ENCODE assay signal across 17 mouse cellular contexts in genomic region chr5:44696548-44696947, GRCm38 (mm10).
A peak's percentile ranks its signal among the peaks of the same experiment; 100 is the strongest.
DNase-seq lines count a peak whose midpoint lies in the region; ATAC-seq lines count a peak whose summit lies in the region.
"Had no signal": no experiment of that assay in that cellular context is flagged by ENCODE, and none has a peak within 500 bp of the region (broad histone marks: within the 10 kb centered on the region; RNA-seq: fewer than 3 reads in every experiment).

No protein-coding gene starts in this region.

- peak; percentile 7 for DNase-seq in liver
- DNase-seq in liver, embryonic 11.5 days (ENCODE audit: low spot score) = no peak
- DNase-seq in gastrocnemius, adult 8-10 months (ENCODE audit: low spot score in 2 of 2) = no peak
- DNase-seq in cerebellum, postnatal 36 days = no peak
- no peak for DNase-seq in ovary, postnatal 36 days (ENCODE audit: low spot score)
- DNase-seq: B cell, adult 2 months; cerebellum, adult 8-10 months; heart, adult 18-20 months; heart, postnatal 10 days; lung, postnatal 36 days; thymus, adult 2 months had no signal

- H3K4me3 ChIP-seq in liver, embryonic 11.5 days (ENCODE audit: low read depth, low read length) = no peak overlapping the region
- no peak overlapping the region for H3K4me3 ChIP-seq in forebrain, embryonic 12.5 days (replicated peaks)
- H3K4me3 ChIP-seq in hindbrain, embryonic 15.5 days = no peak overlapping the region
- H3K4me3 ChIP-seq in neural tube, embryonic 13.5 days = no peak overlapping the region
- H3K4me3 ChIP-seq: embryonic facial prominence, embryonic 12.5 days had no signal

- H3K27me3 ChIP-seq in liver, embryonic 11.5 days (replicated peaks; ENCODE audit: control insufficient read depth, insufficient read depth, low read length) = no peaks in the 10 kb centered on the region
- no peaks in the 10 kb centered on the region for H3K27me3 ChIP-seq in forebrain, embryonic 12.5 days
- no peaks in the 10 kb centered on the region for H3K27me3 ChIP-seq in hindbrain, embryonic 15.5 days
- no peaks in the 10 kb centered on the region for H3K27me3 ChIP-seq in neural tube, embryonic 13.5 days
- H3K27me3 ChIP-seq: embryonic facial prominence, embryonic 12.5 days had no signal

- H3K9me3 ChIP-seq in liver, embryonic 11.5 days (ENCODE audit: control insufficient read depth, low read length) = no peaks in the 10 kb centered on the region
- no peaks in the 10 kb centered on the region for H3K9me3 ChIP-seq in forebrain, embryonic 12.5 days
- H3K9me3 ChIP-seq in hindbrain, embryonic 15.5 days = no peaks in the 10 kb centered on the region
- no peaks in the 10 kb centered on the region for H3K9me3 ChIP-seq in neural tube, embryonic 13.5 days
- H3K9me3 ChIP-seq: embryonic facial prominence, embryonic 12.5 days had no signal

- no peaks in the 10 kb centered on the region for H3K4me1 ChIP-seq in liver, embryonic 11.5 days (replicated peaks; ENCODE audit: control insufficient read depth, insufficient read depth, low read length)
- H3K4me1 ChIP-seq in forebrain, embryonic 12.5 days = peaks cover 37% of the 10 kb centered on the region
- H3K4me1 ChIP-seq in hindbrain, embryonic 15.5 days (replicated peaks) = peaks cover 32% of the 10 kb centered on the region
- H3K4me1 ChIP-seq in neural tube, embryonic 13.5 days (replicated peaks) = peaks cover 36% of the 10 kb centered on the region

- 76% methylated on average over 7 of the region's 7 CpGs for WGBS in liver, embryonic 11.5 days
- WGBS in forebrain, embryonic 12.5 days = 54% methylated on average over 7 of the region's 7 CpGs
- WGBS in hindbrain, embryonic 15.5 days = 59% methylated on average over 7 of the region's 7 CpGs
- WGBS in neural tube, embryonic 13.5 days = 60% methylated on average over 7 of the region's 7 CpGs

- H3K9ac ChIP-seq in liver, embryonic 11.5 days (ENCODE audit: low read depth, low read length) = no peak overlapping the region
- no peak overlapping the region for H3K9ac ChIP-seq in forebrain, embryonic 12.5 days
- H3K9ac ChIP-seq in hindbrain, embryonic 15.5 days = no peak overlapping the region
- H3K9ac ChIP-seq in neural tube, embryonic 13.5 days = no peak overlapping the region
- H3K9ac ChIP-seq: embryonic facial prominence, embryonic 12.5 days; liver, embryonic 14.5 days had no signal

- no peak overlapping the region for H3K27ac ChIP-seq in liver, embryonic 11.5 days (ENCODE audit: low read depth, low read length)
- H3K27ac ChIP-seq in forebrain, embryonic 12.5 days = peak overlapping the region; percentile 58
- peak overlapping the region; percentile 49 for H3K27ac ChIP-seq in hindbrain, embryonic 15.5 days (replicated peaks)
- H3K27ac ChIP-seq in neural tube, embryonic 13.5 days (replicated peaks) = peak overlapping the region; percentile 68
- H3K27ac ChIP-seq: embryonic facial prominence, embryonic 12.5 days; liver, embryonic 14.5 days had no signal

- H3K36me3 ChIP-seq in liver, embryonic 11.5 days (ENCODE audit: control insufficient read depth, insufficient read depth, low read length) = no peaks in the 10 kb centered on the region
- no peaks in the 10 kb centered on the region for H3K36me3 ChIP-seq in forebrain, embryonic 12.5 days (replicated peaks)
- H3K36me3 ChIP-seq in hindbrain, embryonic 15.5 days = no peaks in the 10 kb centered on the region
- no peaks in the 10 kb centered on the region for H3K36me3 ChIP-seq in neural tube, embryonic 13.5 days
- H3K36me3 ChIP-seq: embryonic facial prominence, embryonic 12.5 days had no signal

- no peak overlapping the region for H3K4me2 ChIP-seq in liver, embryonic 11.5 days
- H3K4me2 ChIP-seq in forebrain, embryonic 12.5 days = peak overlapping the region; percentile 24; the same call in 1 of the 2 replicates
- no peak overlapping the region for H3K4me2 ChIP-seq in hindbrain, embryonic 15.5 days
- H3K4me2 ChIP-seq in neural tube, embryonic 13.5 days = 0 out of 2 replicates have a peak overlapping the region, but pooled peaks have one; percentile 20
- H3K4me2 ChIP-seq: embryonic facial prominence, embryonic 12.5 days had no signal

- no peak for ATAC-seq in liver, embryonic 11.5 days (replicated peaks; ENCODE audit: low FRiP score)
- ATAC-seq in forebrain, embryonic 12.5 days (ENCODE audit: low FRiP score) = peak; percentile 74
- ATAC-seq in hindbrain, embryonic 15.5 days (ENCODE audit: low FRiP score, low read depth) = peak; percentile 40; the same call in 1 of the 2 replicates
- peak; percentile 62 for ATAC-seq in neural tube, embryonic 13.5 days (ENCODE audit: low read depth)
- ATAC-seq: intestine, postnatal 0 days had no signal

Comparison
In these comparisons a context has a peak if more than half of its experiments do, and no peak if none do; other contexts are left out.
1. H3K4me2 ChIP-seq: peak in forebrain, embryonic 12.5 days (single experiment) and neural tube, embryonic 13.5 days (single experiment); none in liver, embryonic 11.5 days (single experiment) and hindbrain, embryonic 15.5 days (single experiment).